Mouse (Mus musculus) midbrain, embryonic 12.5 days (tissue): ENCODE measurements around the gene Rfx1. TPM values are rescaled to one million over a fixed set of nuclear protein-coding genes. Genes with fewer than 3 reads are reported as not detected.

Source experiments
- ATAC-seq: fragments of 200-750 bp; cut with Nextera tagmentation; 2 replicates; pipeline ENCODE4 v1.8.0; 2017; ENCODE audit warnings: low read depth, moderate TSS enrichment, moderate library complexity; ENCODE audit not compliant: low FRiP score
- H3K27ac ChIP-seq: fragments of 300-500 bp; sonication (generic); replicated peaks from 2 replicates; pipeline ENCODE4 v1.5.1; 2016; ENCODE audit warnings: mild to moderate bottlenecking
- H3K27me3 ChIP-seq: fragments of 300-500 bp; sonication (generic); 2 replicates; pipeline ENCODE4 v1.6.1; 2016; ENCODE audit warnings: mild to moderate bottlenecking
- H3K36me3 ChIP-seq: fragments of 300-500 bp; sonication (generic); 2 replicates; pipeline ENCODE4 v1.6.1; 2016
- H3K4me1 ChIP-seq: fragments of 300-500 bp; sonication (generic); 2 replicates; pipeline ENCODE4 v1.6.1; 2016
- H3K4me2 ChIP-seq: fragments of 300-500 bp; sonication (generic); replicated peaks from 2 replicates; pipeline ENCODE4 v1.6.1; 2016; ENCODE audit warnings: mild to moderate bottlenecking, moderate library complexity
- H3K4me3 ChIP-seq: fragments of 300-500 bp; sonication (generic); 2 replicates; pipeline ENCODE4 v1.5.1; 2016; ENCODE audit warnings: mild to moderate bottlenecking
- H3K9ac ChIP-seq: fragments of 300-500 bp; sonication (generic); replicated peaks from 2 replicates; pipeline ENCODE4 v1.6.1; 2016; ENCODE audit warnings: mild to moderate bottlenecking, moderate library complexity
- H3K9me3 ChIP-seq: fragments of 300-500 bp; sonication (generic); 2 replicates; pipeline ENCODE4 v1.6.1; 2016; ENCODE audit warnings: mild to moderate bottlenecking
- WGBS: fragments of 180-500 bp; shearing (Covaris S2); methylation state at CpG from one replicate; pipeline ENCODE4 v1.1.7; 2016; 5-methylcytosine and 5-hydroxymethylcytosine counted together
- polyA plus RNA-seq: library from polyadenylated mRNA; unstranded; fragments of >200 nt; fragmentation: Nextera tagmentation; extraction: Ambion mirVana; gene quantifications from 2 replicates; pipeline ENCODE4 v1.2.1, GENCODE M21; 2016

Rfx1 gene
- polyA plus RNA-seq, 1 experiment from 2014 or later: 10.0 TPM

DNA sequence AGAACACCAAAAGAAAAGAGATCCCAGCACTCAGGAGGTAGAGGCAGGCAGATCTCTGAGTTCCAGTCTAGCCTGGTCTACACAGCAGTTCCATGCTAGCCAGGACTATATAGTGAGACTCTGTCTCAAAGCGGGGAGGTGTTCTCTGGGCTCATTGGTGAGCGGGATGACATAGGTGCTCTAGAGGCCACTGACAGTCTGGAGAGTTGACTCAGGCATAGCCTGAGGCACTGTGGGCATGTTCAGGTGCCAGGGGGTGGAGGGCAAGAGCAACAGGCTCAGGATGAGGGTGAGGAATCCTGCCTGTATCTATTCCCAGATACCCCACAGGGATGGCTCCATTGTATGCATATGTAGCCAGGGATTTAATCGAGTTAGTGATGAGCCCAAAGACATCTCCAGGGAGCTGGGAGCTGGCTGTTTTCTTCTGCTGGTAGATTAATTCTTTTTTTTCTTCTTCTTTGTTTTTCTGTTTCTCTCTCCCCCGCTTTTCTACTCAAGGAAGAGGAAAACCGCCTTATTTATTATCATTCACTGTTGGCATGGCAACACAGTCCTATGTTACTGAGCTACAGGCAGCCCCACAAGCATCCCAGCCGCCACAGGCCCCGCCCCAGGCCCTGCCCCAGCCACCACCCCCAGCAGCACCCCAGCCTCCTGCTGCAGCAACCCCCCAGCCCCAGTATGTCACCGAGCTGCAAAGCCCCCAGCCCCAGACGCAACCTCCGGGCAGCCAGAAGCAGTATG is 6.8 kb downstream of the Rfx1 start:
- Histone ChIP-seq H3K9me3 (no peaks in the 10 kb centered on the region), H3K4me3 (no peak overlapping the region), H3K9ac (peak overlapping the region; percentile 49; the same call in 1 of the 2 replicates), H3K4me1 (peaks cover 42% of the 10 kb centered on the region), H3K4me2 (no peak overlapping the region), H3K27me3 (no peaks in the 10 kb centered on the region), H3K36me3 (peaks cover 9% of the 10 kb centered on the region), H3K27ac (peak overlapping the region; percentile 36)
- no peak for ATAC-seq
- 36% methylated on average over 10 of the region's 10 CpGs for WGBS

DNA sequence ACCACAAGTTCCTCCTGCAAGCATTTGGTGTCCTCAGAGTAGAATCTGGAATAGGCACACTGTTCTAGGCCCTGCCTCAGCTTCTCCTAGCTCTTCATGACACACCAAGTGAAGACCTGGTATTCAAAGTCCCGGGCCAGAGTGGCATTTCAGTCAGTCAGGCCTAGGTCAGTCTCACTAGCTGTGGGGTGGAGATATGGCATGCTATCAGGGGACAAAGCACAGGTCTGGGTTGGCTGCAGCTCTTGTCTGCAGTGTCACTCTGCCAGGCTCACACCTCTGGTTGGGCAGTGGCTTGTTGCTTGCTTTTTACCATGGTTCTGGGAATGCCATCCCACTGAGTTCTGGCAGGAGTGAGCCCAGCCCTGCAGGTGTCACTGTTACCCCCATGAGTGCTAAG is 9.8 kb downstream of the Rfx1 start:
- H3K9me3 ChIP-seq: no peaks in the 10 kb centered on the region
- no peak overlapping the region; the same call in 1 of the 2 replicates for H3K9ac ChIP-seq
- peaks cover 29% of the 10 kb centered on the region for H3K36me3 ChIP-seq
- H3K27ac ChIP-seq: no peak overlapping the region
- H3K4me1 ChIP-seq: peaks cover 22% of the 10 kb centered on the region
- ATAC-seq: no peak
- no peak overlapping the region for H3K4me2 ChIP-seq
- WGBS: 88% methylated on average over 1 of the region's 1 CpGs
- H3K4me3 ChIP-seq: no peak overlapping the region
- no peaks in the 10 kb centered on the region for H3K27me3 ChIP-seq

GRCm38 (mm10) chr8:84076849-84077248 is 10.2 kb downstream of the Rfx1 start:
- H3K36me3 ChIP-seq: peaks cover 31% of the 10 kb centered on the region
- WGBS: 92% methylated on average over 3 of the region's 3 CpGs
- ATAC-seq: no peak

GRCm38 (mm10) chr8:84079206-84079605 is 12.6 kb downstream of the Rfx1 start:
- Histone ChIP-seq H3K4me3 (no peak overlapping the region), H3K9ac (no peak overlapping the region), H3K9me3 (no peaks in the 10 kb centered on the region), H3K36me3 (peaks cover 46% of the 10 kb centered on the region), H3K27ac (no peak overlapping the region), H3K27me3 (no peaks in the 10 kb centered on the region), H3K4me2 (no peak overlapping the region), H3K4me1 (peaks cover 7% of the 10 kb centered on the region)
- no peak for ATAC-seq
- WGBS: 92% methylated on average over 5 of the region's 5 CpGs

More at GRCm38 (mm10) chr8:84076849-84077248, 10.2 kb downstream of the Rfx1 start:
- Histone ChIP-seq H3K9me3 (no peaks in the 10 kb centered on the region), H3K27ac (no peak overlapping the region), H3K9ac (no peak overlapping the region; the same call in 1 of the 2 replicates), H3K4me3 (no peak overlapping the region), H3K4me2 (no peak overlapping the region), H3K4me1 (peaks cover 20% of the 10 kb centered on the region), H3K27me3 (no peaks in the 10 kb centered on the region)

DNA sequence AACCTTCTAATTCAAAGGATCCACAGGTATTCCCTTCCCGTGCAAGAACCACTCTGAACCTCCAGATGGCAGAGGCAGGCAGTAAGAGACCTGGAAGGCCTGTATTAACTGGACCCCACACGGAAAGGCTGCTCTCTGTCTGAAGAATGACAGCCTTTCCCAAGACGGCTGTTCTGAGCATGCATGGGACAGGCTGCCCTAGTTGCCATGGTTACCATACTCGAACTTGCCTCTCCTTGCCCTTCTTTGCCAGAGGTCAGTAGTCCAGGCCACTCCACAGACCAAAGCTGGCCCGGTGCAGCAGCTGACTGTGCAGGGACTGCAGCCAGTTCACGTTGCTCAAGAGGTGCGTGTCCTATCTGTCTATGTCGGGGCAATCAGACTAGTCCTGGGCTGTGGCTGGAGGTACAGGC is 17.2 kb downstream of the Rfx1 start:
- H3K36me3 ChIP-seq: peaks cover 78% of the 10 kb centered on the region
- no peak overlapping the region for H3K9ac ChIP-seq
- H3K27ac ChIP-seq: no peak overlapping the region
- WGBS: 11% methylated on average over 8 of the region's 8 CpGs
- no peaks in the 10 kb centered on the region for H3K9me3 ChIP-seq
- H3K4me1 ChIP-seq: peaks cover 16% of the 10 kb centered on the region
- H3K4me2 ChIP-seq: no peak overlapping the region
- no peak overlapping the region for H3K4me3 ChIP-seq
- no peak for ATAC-seq
- peaks cover 4% of the 10 kb centered on the region; the same call in 1 of the 2 replicates for H3K27me3 ChIP-seq

- Histone ChIP-seq H3K27ac (no peak overlapping the region), H3K9me3 (no peaks in the 10 kb centered on the region), H3K4me3 (0 out of 2 replicates have a peak overlapping the region, but pooled peaks have one; percentile 12), H3K4me2 (0 out of 2 replicates have a peak overlapping the region, but pooled peaks have one; percentile 17), H3K9ac (peak overlapping the region; percentile 33; the same call in 1 of the 2 replicates), H3K4me1 (peaks cover 16% of the 10 kb centered on the region), H3K27me3 (peaks cover 4% of the 10 kb centered on the region; the same call in 1 of the 2 replicates), H3K36me3 (peaks cover 82% of the 10 kb centered on the region)
- WGBS: 29% methylated on average over 42 of the region's 42 CpGs
- no peak for ATAC-seq
These were observed 17.9 kb downstream of the Rfx1 start for GRCm38 (mm10) chr8:84084341-84085115.

- Histone ChIP-seq H3K27ac (no peak overlapping the region), H3K9me3 (no peaks in the 10 kb centered on the region), H3K9ac (no peak overlapping the region), H3K36me3 (peaks cover 81% of the 10 kb centered on the region), H3K4me1 (peaks cover 16% of the 10 kb centered on the region), H3K27me3 (peaks cover 4% of the 10 kb centered on the region; the same call in 1 of the 2 replicates), H3K4me2 (no peak overlapping the region), H3K4me3 (no peak overlapping the region)
- no peak for ATAC-seq
- WGBS: 93% methylated on average over 7 of the region's 7 CpGs
These were observed 20.5 kb downstream of the Rfx1 start for GRCm38 (mm10) chr8:84087156-84087555.

GRCm38 (mm10) chr8:84087821-84088220 is 21.2 kb downstream of the Rfx1 start:
- Histone ChIP-seq H3K36me3 (peaks cover 81% of the 10 kb centered on the region), H3K4me1 (peaks cover 16% of the 10 kb centered on the region), H3K4me2 (no peak overlapping the region), H3K9me3 (no peaks in the 10 kb centered on the region), H3K9ac (no peak overlapping the region), H3K4me3 (no peak overlapping the region), H3K27ac (no peak overlapping the region), H3K27me3 (peaks cover 4% of the 10 kb centered on the region; the same call in 1 of the 2 replicates)
- no peak for ATAC-seq
- 95% methylated on average over 14 of the region's 14 CpGs for WGBS

DNA sequence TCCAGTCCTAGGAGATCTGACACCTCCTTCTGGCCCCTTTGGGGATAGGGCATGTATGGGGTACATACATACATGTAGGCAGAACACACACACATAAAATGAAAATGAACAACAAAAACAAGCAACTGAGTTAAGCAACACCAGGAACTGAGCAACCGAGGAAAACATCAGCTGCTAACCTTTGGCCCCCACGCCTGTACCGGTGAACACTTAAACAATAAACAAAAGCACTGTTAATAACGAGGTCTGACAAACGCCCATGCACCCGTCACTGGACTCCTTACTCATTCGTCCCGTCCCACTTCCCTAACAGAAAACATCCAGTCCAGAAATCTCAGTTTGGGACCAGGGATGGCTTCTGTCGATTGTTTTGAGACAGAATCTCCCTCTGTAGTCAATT is 22.6 kb downstream of the Rfx1 start:
- Histone ChIP-seq H3K27me3 (peaks cover 4% of the 10 kb centered on the region; the same call in 1 of the 2 replicates), H3K9ac (no peak overlapping the region), H3K4me1 (peaks cover 8% of the 10 kb centered on the region), H3K36me3 (peaks cover 91% of the 10 kb centered on the region), H3K27ac (no peak overlapping the region), H3K4me3 (no peak overlapping the region), H3K9me3 (no peaks in the 10 kb centered on the region), H3K4me2 (no peak overlapping the region)
- ATAC-seq: no peak
- WGBS: 89% methylated on average over 9 of the region's 9 CpGs

DNA sequence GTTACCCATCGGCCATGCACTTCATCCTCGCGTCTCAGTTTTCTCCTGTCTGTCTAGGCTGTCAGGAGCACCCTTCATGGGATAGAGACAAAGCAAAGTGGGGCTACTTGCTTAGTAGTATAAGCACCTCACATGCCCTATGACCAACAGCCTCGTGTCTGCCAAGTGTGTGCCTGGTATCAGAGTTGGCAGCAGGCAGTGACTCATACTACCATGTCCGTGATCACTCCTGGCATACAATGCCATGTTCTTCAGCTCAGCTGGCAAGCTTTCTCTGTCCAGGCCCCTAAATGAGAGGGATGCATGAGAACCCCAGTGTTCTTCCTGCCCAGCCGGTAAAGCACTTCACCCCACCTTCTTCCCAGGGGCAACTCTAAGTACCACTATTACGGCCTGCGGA is 24.0 kb downstream of the Rfx1 start:
- WGBS: 93% methylated on average over 8 of the region's 8 CpGs
- no peak overlapping the region for H3K4me3 ChIP-seq
- H3K27ac ChIP-seq: no peak overlapping the region
- H3K4me1 ChIP-seq: no peaks in the 10 kb centered on the region
- no peaks in the 10 kb centered on the region for H3K27me3 ChIP-seq
- H3K4me2 ChIP-seq: no peak overlapping the region
- H3K9ac ChIP-seq: no peak overlapping the region
- no peaks in the 10 kb centered on the region for H3K9me3 ChIP-seq
- ATAC-seq: no peak
- H3K36me3 ChIP-seq: peaks cover 92% of the 10 kb centered on the region

- Histone ChIP-seq H3K27me3 (no peaks in the 10 kb centered on the region), H3K4me3 (no peak overlapping the region), H3K36me3 (peaks cover 97% of the 10 kb centered on the region), H3K9ac (no peak overlapping the region), H3K9me3 (no peaks in the 10 kb centered on the region), H3K4me2 (no peak overlapping the region), H3K27ac (no peak overlapping the region), H3K4me1 (no peaks in the 10 kb centered on the region)
- WGBS: 65% methylated on average over 8 of the region's 8 CpGs
- ATAC-seq: no peak
These were observed 29.4 kb downstream of the Rfx1 start for GRCm38 (mm10) chr8:84096061-84096460.

DNA sequence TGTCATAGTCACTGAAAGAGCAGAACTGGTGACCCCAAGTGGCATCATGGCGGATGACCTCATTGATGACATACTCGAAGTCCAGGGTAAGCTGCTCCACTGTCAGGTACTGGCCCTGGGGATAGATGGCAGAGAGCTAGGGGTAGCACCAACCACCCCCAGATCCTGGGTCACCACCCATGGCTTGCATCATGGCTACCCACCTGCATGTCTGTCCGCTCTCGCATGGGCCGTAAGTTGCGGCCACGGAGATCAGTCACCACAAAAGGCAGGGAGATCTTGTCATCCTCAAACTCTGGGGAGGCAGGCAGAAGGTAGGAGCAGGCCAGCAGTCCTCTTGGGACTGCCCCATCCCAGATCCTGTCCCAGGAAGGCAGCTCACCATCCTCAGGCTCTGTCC is 31.7 kb downstream of the Rfx1 start:
- H3K4me1 ChIP-seq: peaks cover 17% of the 10 kb centered on the region
- no peak overlapping the region for H3K27ac ChIP-seq
- no peak for ATAC-seq
- no peak overlapping the region for H3K4me3 ChIP-seq
- H3K4me2 ChIP-seq: no peak overlapping the region
- H3K27me3 ChIP-seq: no peaks in the 10 kb centered on the region
- H3K36me3 ChIP-seq: peaks cover 90% of the 10 kb centered on the region
- 95% methylated on average over 7 of the region's 7 CpGs for WGBS
- no peak overlapping the region for H3K9ac ChIP-seq
- no peaks in the 10 kb centered on the region for H3K9me3 ChIP-seq
